Mouse (Mus musculus) macrophage (primary cell): ENCODE data around the gene Mcu. TPM values are rescaled to one million over a fixed set of nuclear protein-coding genes. Genes with fewer than 3 reads are reported as not detected.

Experiments used
- H3K27ac ChIP-seq: fragments of 350-480 bp; formaldehyde crosslinking; 2 replicates; pipeline ENCODE4 v1.9.0; 2021
- H3K36me3 ChIP-seq: fragments of 350-480 bp; formaldehyde crosslinking; 2 replicates; pipeline ENCODE4 v1.9.0; 2021; ENCODE audit errors: inconsistent target
- H3K4me3 ChIP-seq: fragments of 350-480 bp; formaldehyde crosslinking; 2 replicates; pipeline ENCODE4 v1.9.0; 2021; ENCODE audit errors: inconsistent target
- H3K79me2 ChIP-seq: fragments of 350-480 bp; formaldehyde crosslinking; 2 replicates; pipeline ENCODE4 v1.9.0; 2021; ENCODE audit errors: inconsistent target
- WGBS: methylation state at CpG from one replicate; pipeline ENCODE4 v1.1.7; 2026; ENCODE audit warnings: inconsistent platforms; ENCODE audit not compliant: missing documents; 5-methylcytosine and 5-hydroxymethylcytosine counted together
- polyA plus RNA-seq: library from polyadenylated mRNA; stranded (reverse); fragments of 250-400 nt; gene quantifications from 3 replicates; pipeline ENCODE4 v1.2.4, GENCODE M21; 2018; ENCODE audit warnings: inconsistent platforms

Gene Mcu
- polyA plus RNA-seq, 1 experiment from 2014 or later, result 7.3 TPM

DNA sequence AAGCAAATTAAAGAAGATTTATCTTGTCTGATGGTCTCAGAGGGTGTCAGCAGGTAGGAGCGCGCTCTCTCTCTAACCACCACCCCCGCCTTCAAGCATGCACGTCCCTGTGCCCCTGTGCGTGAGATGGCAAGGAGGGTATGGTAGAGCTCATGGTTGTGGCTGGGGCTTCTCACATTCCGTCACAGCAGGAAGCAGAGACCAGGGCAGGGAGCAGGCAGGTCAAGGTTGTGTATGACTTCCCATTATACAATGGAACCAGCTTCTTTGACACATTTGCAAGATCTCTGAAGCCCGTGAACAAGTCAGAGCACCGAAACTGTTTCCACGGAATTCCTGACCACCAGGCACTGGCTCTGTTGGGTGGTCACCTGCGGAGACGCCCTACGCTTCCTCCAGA is 206.2 kb downstream of the Mcu start:
- Histone ChIP-seq H3K4me3 (no peak overlapping the region), H3K79me2 (no peaks in the 10 kb centered on the region), H3K27ac (no peak overlapping the region), H3K36me3 (no peaks in the 10 kb centered on the region)
- WGBS, result 79% methylated on average over 12 of the region's 12 CpGs

DNA sequence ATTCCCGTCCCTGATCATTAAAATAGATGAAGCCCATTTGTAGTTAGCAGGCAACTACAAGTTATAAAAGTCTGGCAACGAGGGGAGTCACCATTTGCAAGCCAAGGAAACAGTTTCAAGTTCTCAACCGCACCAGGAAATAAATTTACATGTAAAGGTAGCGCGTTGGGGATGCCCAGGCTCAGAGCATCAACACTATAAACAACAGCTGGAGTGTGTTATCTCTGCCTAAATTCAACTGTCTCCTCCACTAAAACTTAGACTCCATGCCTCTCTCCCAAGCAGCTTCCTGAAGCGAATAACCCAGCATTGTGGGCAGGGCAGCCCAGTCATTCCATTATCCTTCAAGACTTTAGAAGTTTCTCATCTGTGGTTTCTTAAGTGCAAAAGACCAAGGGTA is 208.0 kb downstream of the Mcu start:
- no peak overlapping the region for H3K4me3 ChIP-seq
- H3K36me3 ChIP-seq, result no peaks in the 10 kb centered on the region
- H3K79me2 ChIP-seq, result no peaks in the 10 kb centered on the region
- no peak overlapping the region for H3K27ac ChIP-seq
- 54% methylated on average over 6 of the region's 6 CpGs for WGBS

DNA sequence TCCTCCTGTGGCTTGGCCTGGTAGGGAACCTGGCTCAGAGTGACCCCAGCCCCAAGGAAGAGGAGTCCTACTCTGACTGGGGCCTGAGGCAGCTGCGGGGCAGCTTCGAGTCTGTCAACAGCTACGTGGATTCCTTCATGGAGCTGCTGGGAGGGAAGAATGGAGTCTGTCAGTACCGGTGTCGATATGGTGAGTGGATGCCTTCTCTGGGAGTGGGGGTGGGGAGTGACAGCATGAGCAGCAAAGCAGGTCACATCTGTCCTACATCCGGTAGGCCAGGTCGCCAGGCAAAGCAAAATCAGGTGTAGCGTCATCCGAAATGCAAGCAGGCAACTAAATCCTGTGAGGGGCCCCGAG is 212.7 kb downstream of the Mcu start:
- WGBS, result 92% methylated on average over 10 of the region's 10 CpGs
- H3K4me3 ChIP-seq, result no peak overlapping the region
- no peak overlapping the region for H3K27ac ChIP-seq
- H3K79me2 ChIP-seq, result no peaks in the 10 kb centered on the region
- H3K36me3 ChIP-seq, result no peaks in the 10 kb centered on the region

DNA sequence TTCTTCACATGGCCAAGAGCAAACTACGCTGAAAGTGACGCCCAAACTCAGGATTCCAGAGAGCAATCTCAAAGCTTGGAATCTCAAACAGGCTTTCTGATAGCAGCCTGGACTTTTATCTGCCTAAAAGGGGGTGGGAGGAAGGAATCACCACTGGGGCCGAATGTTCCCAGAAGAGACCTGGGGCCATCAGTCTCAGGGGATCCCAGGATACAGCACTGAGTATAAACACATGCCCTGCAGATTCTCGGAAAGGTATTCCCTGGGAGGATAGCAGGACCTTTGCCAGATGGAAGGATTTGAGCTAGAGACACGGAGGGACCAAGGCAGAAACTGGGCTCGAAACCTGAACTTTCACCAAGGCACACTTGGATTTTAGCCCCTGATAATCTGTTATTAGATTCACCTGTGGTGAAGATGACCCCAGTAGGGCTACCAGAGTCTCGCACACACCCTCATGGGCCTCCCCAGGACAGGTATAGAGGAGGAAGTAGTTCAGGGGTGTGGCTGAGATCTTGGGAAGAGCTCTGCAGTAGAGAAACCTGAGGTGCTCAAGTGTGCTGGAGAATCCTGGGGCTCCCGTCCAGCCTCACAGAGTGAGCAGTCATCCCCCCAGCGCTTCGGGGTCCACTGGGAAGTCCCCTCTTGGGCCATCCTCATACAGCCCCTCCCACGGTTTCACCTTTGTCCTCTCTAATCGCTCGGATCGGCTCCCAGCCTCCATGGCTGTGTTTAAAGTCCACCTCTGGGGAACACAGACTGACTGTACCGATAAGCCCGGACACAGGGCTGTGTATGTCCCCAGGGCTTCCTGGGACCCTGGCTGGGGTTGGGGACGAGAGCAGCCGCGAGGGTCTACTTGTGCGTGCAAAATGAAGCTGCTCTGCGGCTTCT is 213.3 kb downstream of the Mcu start, which contains the start of gene Pla2g12b:
Pla2g12b (plus strand) TSS at position 762 of the 894 bp plus-strand sequence.
- H3K36me3 ChIP-seq, result no peaks in the 10 kb centered on the region
- no peak within 1 kb of the TSS for H3K4me3 ChIP-seq
- no peak within 1 kb of the TSS for H3K27ac ChIP-seq
- no peaks in the 10 kb centered on the region for H3K79me2 ChIP-seq
- 82% methylated on average over 21 of the region's 21 CpGs for WGBS

Other genes starting within 250 kb of the Mcu start
- 4.2 to 8.9 TPM (median 7.0 TPM) in 3 replicates for gene Gm10273, start 221.1 kb downstream of the Mcu start, polyA plus RNA-seq
- not detected in 3 replicates for gene Pla2g12b, start 213.0 kb downstream of the Mcu start, polyA plus RNA-seq
- gene Oit3, start 174.9 kb downstream of the Mcu start, polyA plus RNA-seq, result 0.91 to 7.3 TPM (median 4.0 TPM) in 3 replicates
- gene Gm10322, start 629 bp downstream of the Mcu start, polyA plus RNA-seq, result not detected in 3 replicates
- 42.3 to 52.7 TPM (median 49.5 TPM) in 3 replicates for gene Micu1, start 85.8 kb upstream of the Mcu start, polyA plus RNA-seq